8 mouse cellular contexts compared by ENCODE assay signal in the genomic region with DNA sequence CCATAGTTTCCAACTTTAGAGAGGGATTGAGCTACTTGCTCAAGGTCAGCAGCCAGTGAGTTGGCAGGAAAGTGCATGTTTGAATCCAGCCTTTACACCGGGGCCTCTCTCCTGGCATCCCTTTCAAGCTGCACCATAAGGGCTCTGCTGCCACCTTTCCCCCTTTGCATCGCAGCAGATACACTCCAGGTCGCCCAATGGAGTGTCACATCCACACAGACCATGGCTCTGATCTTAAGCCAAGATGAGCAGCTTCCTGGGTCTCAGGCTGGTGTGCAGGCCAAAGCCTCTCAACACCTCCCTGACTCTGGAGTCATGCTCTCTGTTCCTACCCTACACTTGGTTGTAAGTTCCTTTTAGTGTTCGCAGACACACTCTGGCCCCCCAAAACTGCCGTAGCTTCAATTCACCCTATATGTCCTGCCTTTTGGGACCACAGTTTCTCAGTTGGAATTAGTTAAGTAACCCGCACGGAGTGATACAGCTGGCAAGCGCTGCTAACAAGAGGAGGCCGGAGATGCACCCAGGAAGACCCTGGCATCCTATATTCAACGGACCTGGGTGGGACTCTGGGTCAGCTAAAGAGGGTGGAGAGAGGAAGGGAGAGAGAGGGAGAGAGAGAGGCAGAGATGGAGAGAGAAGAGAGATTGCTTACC. TPM values are rescaled to one million over a fixed set of nuclear protein-coding genes. Genes with fewer than 3 reads are reported as not detected.
DNase-seq lines count a peak whose midpoint lies in the region; ATAC-seq and TF ChIP-seq lines count a peak whose summit lies in the region.

No protein-coding gene starts in this region.

- no peak for ATAC-seq in forebrain, embryonic 16.5 days
- no peak for ATAC-seq in intestine, embryonic 16.5 days
- no peak; the same call in 1 of the 2 replicates for ATAC-seq in midbrain, embryonic 13.5 days

- H3K4me2 ChIP-seq in forebrain, embryonic 16.5 days (ENCODE audit: low read length), result peak overlapping the region; percentile 100
- H3K4me2 ChIP-seq in intestine, embryonic 16.5 days (ENCODE audit: low read depth, low read length), result peak overlapping the region; percentile 92
- peak overlapping the region; percentile 99 for H3K4me2 ChIP-seq in midbrain, embryonic 13.5 days (replicated peaks)

- peaks cover 10% of the 10 kb centered on the region for H3K27me3 ChIP-seq in forebrain, embryonic 16.5 days (replicated peaks; ENCODE audit: control insufficient read depth, insufficient read depth, low read length)
- H3K27me3 ChIP-seq in intestine, embryonic 16.5 days (replicated peaks; ENCODE audit: control insufficient read depth, insufficient read depth, low read length), result no peaks in the 10 kb centered on the region
- H3K27me3 ChIP-seq in midbrain, embryonic 13.5 days, result peaks cover 45% of the 10 kb centered on the region

- peak overlapping the region; percentile 18; the same call in 1 of the 2 replicates for H3K27ac ChIP-seq in layer of hippocampus, adult 2 months
- no peak overlapping the region for H3K27ac ChIP-seq in forebrain, embryonic 16.5 days (ENCODE audit: low read length)
- peak overlapping the region; percentile 93 for H3K27ac ChIP-seq in intestine, embryonic 16.5 days (ENCODE audit: low read length)
- H3K27ac ChIP-seq in midbrain, embryonic 13.5 days, result no peak overlapping the region

- peak overlapping the region; percentile 49 for H3K4me3 ChIP-seq in layer of hippocampus, adult 2 months
- H3K4me3 ChIP-seq in forebrain, embryonic 16.5 days (replicated peaks; ENCODE audit: low read length), result peak overlapping the region; percentile 58
- peak overlapping the region; percentile 73 for H3K4me3 ChIP-seq in intestine, embryonic 16.5 days (ENCODE audit: low read length)
- peak overlapping the region; percentile 58 for H3K4me3 ChIP-seq in midbrain, embryonic 13.5 days (replicated peaks)

- H3K9ac ChIP-seq in forebrain, embryonic 16.5 days (replicated peaks; ENCODE audit: low read depth, low read length), result peak overlapping the region; percentile 57; the same call in 1 of the 2 replicates
- peak overlapping the region; percentile 81 for H3K9ac ChIP-seq in intestine, embryonic 16.5 days (ENCODE audit: low read depth, low read length)
- peak overlapping the region; percentile 65; the same call in 1 of the 2 replicates for H3K9ac ChIP-seq in midbrain, embryonic 13.5 days (replicated peaks)

- H3K4me1 ChIP-seq in forebrain, embryonic 16.5 days (replicated peaks; ENCODE audit: control insufficient read depth, insufficient read depth, low read length), result peaks cover 22% of the 10 kb centered on the region
- H3K4me1 ChIP-seq in intestine, embryonic 16.5 days (ENCODE audit: control insufficient read depth, insufficient read depth, low read length), result peaks cover 33% of the 10 kb centered on the region
- H3K4me1 ChIP-seq in midbrain, embryonic 13.5 days (replicated peaks), result peaks cover 36% of the 10 kb centered on the region

- no peaks in the 10 kb centered on the region for H3K9me3 ChIP-seq in forebrain, embryonic 16.5 days (ENCODE audit: control insufficient read depth, low read length)
- no peaks in the 10 kb centered on the region for H3K9me3 ChIP-seq in intestine, embryonic 16.5 days (ENCODE audit: control insufficient read depth, low read length)
- H3K9me3 ChIP-seq in midbrain, embryonic 13.5 days, result no peaks in the 10 kb centered on the region

- 4% methylated on average over 10 of the region's 10 CpGs for WGBS in forebrain, embryonic 16.5 days
- WGBS in intestine, embryonic 16.5 days, result 3% methylated on average over 10 of the region's 10 CpGs
- 2% methylated on average over 10 of the region's 10 CpGs for WGBS in midbrain, embryonic 13.5 days

- no peak for TF ChIP-seq CTCF in layer of hippocampus, adult 2 months (conservative IDR thresholded peaks at IDR 0.05)

- DNase-seq in layer of hippocampus, adult 2 months (ENCODE audit: low spot score in 2 of 2), result no peak
- DNase-seq in layer of hippocampus, postnatal 14 days (ENCODE audit: low spot score in 2 of 2), result no peak
- no peak for DNase-seq in ovary, postnatal 36 days (ENCODE audit: low spot score)
- no peak for DNase-seq in cerebellum, adult 11 months
- DNase-seq in frontal cortex, postnatal 10 days (ENCODE audit: low spot score in 2 of 2), result no peak

- no peaks in the 10 kb centered on the region for H3K36me3 ChIP-seq in forebrain, embryonic 16.5 days (ENCODE audit: control insufficient read depth, insufficient read depth)
- H3K36me3 ChIP-seq in intestine, embryonic 16.5 days (ENCODE audit: control insufficient read depth, insufficient read depth, low read length), result no peaks in the 10 kb centered on the region
- no peaks in the 10 kb centered on the region for H3K36me3 ChIP-seq in midbrain, embryonic 13.5 days

RNA-seq across cellular contexts. Expression of a gene that starts 1.1 kb away (rescaled TPM):
- total RNA-seq in layer of hippocampus, adult 2 months (2021), result 1 to 10 TPM; 7.1 to 8.4 TPM
- 10 to 100 TPM; 10.5 to 10.7 TPM for total RNA-seq in layer of hippocampus, postnatal 14 days (2021)
- 24.0 and 28.7 TPM in 2 replicates for polyA plus RNA-seq in forebrain, embryonic 16.5 days (2015; fragmentation: Nextera tagmentation; extraction: Ambion mirVana)
- polyA plus RNA-seq in intestine, embryonic 16.5 days (2015; fragmentation: Nextera tagmentation; extraction: Ambion mirVana), result 6.3 and 6.5 TPM in 2 replicates
- polyA plus RNA-seq in midbrain, embryonic 13.5 days (2015; fragmentation: Nextera tagmentation; extraction: Ambion mirVana), result 22.7 and 33.2 TPM in 2 replicates

Comparison
In these comparisons a context has a peak if more than half of its experiments do, and no peak if none do; other contexts are left out.
1. H3K27ac ChIP-seq: peak in layer of hippocampus, adult 2 months (single experiment) and intestine, embryonic 16.5 days (single experiment); none in forebrain, embryonic 16.5 days (single experiment) and midbrain, embryonic 13.5 days (single experiment).
2. Peak in every context shown above with its lines, with median percentiles within 50 percentile points of each other: H3K4me3 ChIP-seq, H3K4me2 ChIP-seq and H3K9ac ChIP-seq.